Mouse (Mus musculus) layer of hippocampus, adult 2 months (tissue): ENCODE results near the gene Slc22a20. TPM values are rescaled to one million over a fixed set of nuclear protein-coding genes. Genes with fewer than 3 reads are reported as not detected.

ENCODE experiments used
- DNase-seq, 2 experiments: peaks; one replicate each; pipeline ENCODE4 v3.0.0; 2022; ENCODE audit warnings: low spot score in 2 of 2
- H3K27ac ChIP-seq: fragments of 200-600 bp; 2 replicates; pipeline ENCODE4 v1.8.1; 2022
- H3K4me3 ChIP-seq: fragments of 200-600 bp; 2 replicates; pipeline ENCODE4 v1.8.1; 2022; ENCODE audit warnings: mild to moderate bottlenecking
- CTCF ChIP-seq: fragments of 200-600 bp; conservative IDR thresholded peaks from 2 replicates; pipeline ENCODE4 v1.8.1; 2022; ENCODE audit warnings: antibody characterized with exemption, mild to moderate bottlenecking, moderate library complexity
- total RNA-seq, 2 experiments: library from RNA; stranded (reverse); gene quantifications; 2 replicates each; pipeline ENCODE4 v1.2.3; 2021

Slc22a20 gene
- total RNA-seq, 2 experiments from 2014 or later: not detected

DNA sequence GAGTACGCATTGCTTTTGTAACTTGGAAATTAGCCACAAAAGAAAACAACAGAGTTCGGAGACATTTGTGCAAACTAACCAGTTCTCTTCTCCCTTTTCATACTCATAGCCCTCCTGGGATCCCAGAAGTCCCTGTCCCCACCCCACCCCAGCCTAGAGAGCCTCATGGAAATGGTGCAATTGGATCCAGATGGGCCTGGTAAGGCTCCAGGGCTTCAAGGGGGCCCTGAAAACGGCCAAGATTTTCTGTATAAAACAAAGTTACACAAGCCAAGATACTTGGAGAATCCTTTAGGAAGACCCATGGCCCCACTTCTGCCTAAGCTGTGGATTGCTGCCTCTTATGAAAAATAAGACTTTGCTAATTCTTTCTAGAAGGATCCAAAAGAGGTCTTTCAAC, 8.2 kb downstream of the Slc22a20 start:
- no peak for TF ChIP-seq CTCF
- no peak overlapping the region for H3K27ac ChIP-seq
- H3K4me3 ChIP-seq: no peak overlapping the region
- DNase-seq: no peak

GRCm38 (mm10) chr19:5975676-5976075, 10.3 kb downstream of the Slc22a20 start:
- no peak overlapping the region for H3K4me3 ChIP-seq
- DNase-seq: peak; percentile 36 to 48
- no peak for TF ChIP-seq CTCF
- H3K27ac ChIP-seq: no peak overlapping the region

DNA sequence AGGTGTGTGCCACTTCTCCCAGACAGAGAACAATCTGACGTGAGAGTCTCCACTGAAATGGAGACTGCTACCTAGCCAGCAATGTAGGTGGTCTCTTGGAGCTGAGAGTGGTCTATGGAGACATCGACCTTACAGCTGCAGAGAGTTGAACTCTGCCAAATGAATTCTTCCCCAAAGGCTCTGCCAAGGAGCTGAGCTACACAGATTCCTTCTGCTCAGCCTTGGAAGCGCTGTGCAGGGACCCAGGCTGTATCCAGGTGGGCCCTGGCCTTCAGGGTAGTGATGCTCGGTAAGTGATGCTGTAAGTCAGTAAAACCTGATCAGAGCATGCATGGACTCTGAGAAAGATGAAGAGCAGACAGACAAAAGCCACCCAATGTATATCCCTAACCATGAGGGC, 10.8 kb downstream of the Slc22a20 start:
- no peak for DNase-seq
- Histone ChIP-seq H3K4me3 (no peak overlapping the region), H3K27ac (no peak overlapping the region)
- no peak for TF ChIP-seq CTCF

- H3K27ac ChIP-seq: no peak overlapping the region
- H3K4me3 ChIP-seq: no peak overlapping the region
- no peak for TF ChIP-seq CTCF
- no peak for DNase-seq
Measured at GRCm38 (mm10) chr19:5967664-5968063, 18.3 kb downstream of the Slc22a20 start.

GRCm38 (mm10) chr19:5966786-5967185, 19.2 kb downstream of the Slc22a20 start:
- DNase-seq: no peak
- Histone ChIP-seq H3K27ac (no peak overlapping the region), H3K4me3 (no peak overlapping the region)
- no peak for TF ChIP-seq CTCF

DNA sequence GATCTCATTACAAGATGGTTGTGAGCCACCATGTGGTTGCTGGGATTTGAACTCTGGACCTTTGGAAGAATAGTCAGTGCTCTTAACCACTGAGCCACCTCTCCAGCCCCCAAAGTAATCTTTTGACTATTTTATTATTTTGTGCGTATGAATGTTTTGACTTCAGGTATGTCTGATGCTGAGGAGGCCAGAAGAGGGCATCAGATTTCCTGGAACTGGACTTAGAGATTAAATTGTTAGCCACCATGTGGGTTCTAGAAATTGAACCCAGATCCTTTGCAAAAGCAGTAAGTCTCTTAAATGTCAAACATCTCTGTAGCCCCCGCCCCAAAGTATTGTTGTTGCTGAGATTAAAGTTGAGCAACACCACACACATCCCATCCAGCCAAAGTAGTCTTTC, 20.0 kb downstream of the Slc22a20 start:
- Histone ChIP-seq H3K27ac (no peak overlapping the region), H3K4me3 (no peak overlapping the region)
- no peak for TF ChIP-seq CTCF
- DNase-seq: no peak

DNA sequence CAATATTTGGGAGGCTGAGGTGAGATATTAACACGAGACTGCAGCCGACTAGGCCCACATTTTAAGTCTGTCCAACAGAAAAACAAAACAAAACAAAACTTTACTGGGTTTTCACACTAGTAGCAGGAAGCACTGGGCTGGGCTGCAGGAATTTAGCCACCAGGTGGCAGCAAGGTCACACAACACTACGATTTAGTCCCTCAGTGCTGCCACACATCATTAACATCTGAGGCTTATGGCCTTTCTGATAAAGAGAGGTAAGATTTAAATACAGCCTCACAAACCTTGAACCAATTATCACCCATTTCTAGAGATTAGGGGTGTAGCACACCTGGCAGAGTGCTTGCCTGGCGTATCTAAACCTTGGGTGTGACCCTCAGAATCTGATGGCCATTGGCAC, 20.7 kb downstream of the Slc22a20 start:
- H3K27ac ChIP-seq: no peak overlapping the region
- DNase-seq: peak; percentile 39 to 72
- TF ChIP-seq CTCF: peak; percentile 92
- H3K4me3 ChIP-seq: no peak overlapping the region

DNA sequence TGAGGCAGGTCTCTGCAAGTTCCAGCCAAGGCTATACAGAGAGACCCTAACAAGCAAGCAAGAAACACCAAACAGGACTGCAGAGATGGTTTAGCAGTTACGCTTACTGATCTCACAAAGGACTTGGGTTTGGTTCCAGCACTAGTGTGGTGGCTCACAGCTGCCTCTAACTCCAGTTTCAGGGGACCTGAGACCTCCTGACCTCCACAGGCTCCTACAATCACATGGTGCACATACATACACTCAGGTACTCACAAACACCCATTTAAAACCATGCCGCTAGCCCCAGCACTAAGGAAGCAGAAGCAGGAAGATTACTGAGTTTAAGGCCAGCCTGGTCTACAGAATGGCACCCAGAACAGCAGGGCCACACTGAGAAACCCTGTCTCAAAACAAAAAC, 21.1 kb downstream of the Slc22a20 start:
- TF ChIP-seq CTCF: no peak

GRCm38 (mm10) chr19:5963883-5964562, 21.9 kb downstream of the Slc22a20 start, which contains the start of gene Pola2:
Gene Pola2 (minus strand): TSS chr19:5964202.
- TF ChIP-seq CTCF: no peak; the same call in 1 of the 2 replicates
- peak; percentile 84 to 88 for DNase-seq
- Histone ChIP-seq H3K27ac (peak within 1 kb of the TSS; percentile 78), H3K4me3 (peak within 1 kb of the TSS; percentile 73)

More for the DNA sequence above, 21.1 kb downstream of the Slc22a20 start:
- H3K4me3 ChIP-seq: no peak overlapping the region
- peak overlapping the region; percentile 78; the same call in 1 of the 2 replicates for H3K27ac ChIP-seq
- DNase-seq: no peak

DNA sequence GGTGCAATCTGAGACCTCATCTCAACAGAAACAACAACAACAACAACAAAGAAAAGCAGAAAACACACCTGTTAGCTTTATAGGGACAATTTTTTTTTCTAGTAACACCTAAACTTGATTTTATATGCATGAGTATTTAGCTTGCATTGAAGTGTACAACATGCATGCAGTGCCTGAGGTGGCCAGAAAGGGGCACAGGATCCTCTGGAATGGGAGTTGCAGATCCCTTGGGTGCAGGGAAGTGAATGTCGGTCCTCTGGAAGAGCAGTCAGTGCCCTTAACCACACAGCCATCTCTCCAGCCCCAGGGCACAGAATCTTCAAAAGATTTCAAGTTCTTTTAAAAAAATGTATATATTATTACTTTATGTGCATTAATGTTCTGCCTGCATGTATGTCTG, 23.3 kb downstream of the Slc22a20 start:
- H3K4me3 ChIP-seq: no peak overlapping the region
- DNase-seq: no peak
- no peak overlapping the region for H3K27ac ChIP-seq
- peak; percentile 23; the same call in 1 of the 2 replicates for TF ChIP-seq CTCF

- no peak for TF ChIP-seq CTCF
- H3K27ac ChIP-seq: no peak overlapping the region
- no peak for DNase-seq
- no peak overlapping the region for H3K4me3 ChIP-seq
Measured at GRCm38 (mm10) chr19:5957371-5957770, 28.6 kb downstream of the Slc22a20 start.

- peak; percentile 94 for TF ChIP-seq CTCF
Measured at GRCm38 (mm10) chr19:5956685-5957084, 29.3 kb downstream of the Slc22a20 start.

DNA sequence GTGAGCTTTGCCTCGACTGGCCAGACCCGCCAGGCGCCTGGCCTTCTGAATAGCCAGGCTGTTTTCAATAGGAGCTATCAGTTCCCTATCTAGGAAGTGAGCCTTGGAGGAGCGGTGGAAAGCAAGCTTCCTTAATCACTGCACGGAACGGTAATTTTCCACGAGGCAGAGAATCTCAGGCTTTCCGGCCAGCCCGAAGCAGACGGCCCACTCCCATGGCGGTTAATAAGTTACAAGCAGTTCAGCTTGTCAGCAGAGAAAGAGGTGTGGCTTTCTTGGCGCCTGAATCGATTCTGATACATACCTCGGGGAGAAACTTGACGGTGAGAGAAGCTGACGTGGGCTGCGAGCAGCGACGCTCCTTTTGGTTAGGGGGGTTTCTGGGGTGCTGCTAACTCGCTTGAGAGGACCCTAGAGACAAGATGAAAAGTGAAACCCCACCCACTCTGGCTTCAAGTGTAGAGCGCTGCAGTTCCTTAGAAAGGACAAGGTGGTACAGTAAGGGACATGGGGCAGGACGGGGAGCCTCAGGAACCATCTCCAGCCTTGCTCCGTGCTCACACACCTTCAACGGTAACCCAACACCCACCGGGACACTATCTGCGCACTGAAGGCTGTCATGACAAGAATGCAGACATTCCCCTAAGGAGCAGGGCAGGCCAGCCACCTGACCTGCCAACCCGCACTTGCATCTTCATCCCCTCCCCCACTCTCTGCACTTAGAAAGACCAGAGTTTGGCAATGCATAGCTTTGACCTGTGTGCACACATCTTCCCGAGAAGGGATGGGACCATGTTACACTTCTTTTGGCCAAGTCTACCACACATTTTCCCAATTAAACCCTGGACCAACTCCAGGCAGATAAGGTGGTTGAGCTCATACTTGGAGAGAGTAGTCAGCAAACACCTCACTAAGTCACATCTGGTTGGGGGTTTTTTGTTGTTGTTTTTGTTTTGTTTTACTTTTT, 30.0 kb downstream of the Slc22a20 start:
- no peak for TF ChIP-seq CTCF
- no peak overlapping the region for H3K27ac ChIP-seq
- no peak for DNase-seq
- no peak overlapping the region for H3K4me3 ChIP-seq

More at GRCm38 (mm10) chr19:5956685-5957084, 29.3 kb downstream of the Slc22a20 start:
- peak; percentile 68 to 86 for DNase-seq
- Histone ChIP-seq H3K4me3 (no peak overlapping the region), H3K27ac (no peak overlapping the region)

GRCm38 (mm10) chr19:5954936-5955335, 31.0 kb downstream of the Slc22a20 start:
- DNase-seq: no peak
- no peak for TF ChIP-seq CTCF
- Histone ChIP-seq H3K4me3 (no peak overlapping the region), H3K27ac (no peak overlapping the region)
